Mouse (Mus musculus): ENCODE measurements at regions not wholly inside any gene's neighbourhood (a gene's known extent, or its start where the extent isn't known, plus 50 kb on each side); places are given as distances from the start of the nearest gene placed in this dataset.
"Not testable (repeated sequence)": the region's sequence is repeated elsewhere in the genome, so short reads cannot be mapped to it uniquely, and the experiment has no call there.

- Histone ChIP-seq H3K27me3 (ENCODE audit: control insufficient read depth, insufficient read depth, insufficient read length) (no peaks in the 10 kb centered on the region), H3K79me2 (ENCODE audit: control insufficient read depth, insufficient read depth) (no peaks in the 10 kb centered on the region), H3K4me3 (ENCODE audit: insufficient read depth, poor library complexity, severe bottlenecking) (no peak overlapping the region), H3K79me3 (ENCODE audit: low read depth) (no peaks in the 10 kb centered on the region), H3K36me3 (ENCODE audit: control insufficient read depth, insufficient read depth) (no peaks in the 10 kb centered on the region), H3ac (ENCODE audit: control insufficient read depth, insufficient read length, low read depth) (no peak overlapping the region)
- no peak for TF ChIP-seq MYOD1 (IDR thresholded peaks at IDR 0.05; ENCODE audit: control insufficient read depth, insufficient read length, low read depth)
Measured at GRCm38 (mm10) chr1:80969927-80970326, 106.8 kb upstream of the Nyap2 start.

- H3K36me3 ChIP-seq (ENCODE audit: control insufficient read depth, insufficient read depth) = no peaks in the 10 kb centered on the region
- H3K79me2 ChIP-seq (ENCODE audit: control insufficient read depth, insufficient read depth) = no peaks in the 10 kb centered on the region
- no peak overlapping the region for H3K4me3 ChIP-seq (ENCODE audit: insufficient read depth, poor library complexity, severe bottlenecking)
- no peaks in the 10 kb centered on the region for H3K79me3 ChIP-seq (ENCODE audit: low read depth)
- no peaks in the 10 kb centered on the region for H3K27me3 ChIP-seq (ENCODE audit: control insufficient read depth, insufficient read depth, insufficient read length)
- no peak overlapping the region for H3ac ChIP-seq (ENCODE audit: control insufficient read depth, insufficient read length, low read depth)
- TF ChIP-seq MAX (IDR thresholded peaks at IDR 0.05) (no peak), USF1 (IDR thresholded peaks at IDR 0.05; ENCODE audit: low read depth) (no peak), MYOD1 (IDR thresholded peaks at IDR 0.05; ENCODE audit: control insufficient read depth, insufficient read length, low read depth) (no peak), MYOG (IDR thresholded peaks at IDR 0.05; ENCODE audit: control insufficient read depth, extremely low read depth, insufficient read length) (no peak), FOSL1 (IDR thresholded peaks at IDR 0.05; ENCODE audit: insufficient read depth, low read length, poor library complexity, severe bottlenecking) (no peak), CEBPB (IDR thresholded peaks at IDR 0.05; ENCODE audit: low read depth) (no peak), CTCF (IDR thresholded peaks at IDR 0.05; ENCODE audit: control insufficient read depth, insufficient read depth, insufficient read length) (no peak)
Measured at GRCm38 (mm10) chr1:80969194-80969593, 107.6 kb upstream of the Nyap2 start.

- H3K79me3 ChIP-seq (ENCODE audit: low read depth) = no peaks in the 10 kb centered on the region
- H3K27me3 ChIP-seq (ENCODE audit: control insufficient read depth, insufficient read depth, insufficient read length) = no peaks in the 10 kb centered on the region
- no peak overlapping the region for H3K4me3 ChIP-seq (ENCODE audit: insufficient read depth, poor library complexity, severe bottlenecking)
- H3K36me3 ChIP-seq (ENCODE audit: control insufficient read depth, insufficient read depth) = no peaks in the 10 kb centered on the region
- H3ac ChIP-seq (ENCODE audit: control insufficient read depth, insufficient read length, low read depth) = no peak overlapping the region
- no peaks in the 10 kb centered on the region for H3K79me2 ChIP-seq (ENCODE audit: control insufficient read depth, insufficient read depth)
- TF ChIP-seq FOSL1 (IDR thresholded peaks at IDR 0.05; ENCODE audit: insufficient read depth, low read length, poor library complexity, severe bottlenecking) (no peak), MYOD1 (IDR thresholded peaks at IDR 0.05; ENCODE audit: control insufficient read depth, insufficient read length, low read depth) (no peak), USF1 (IDR thresholded peaks at IDR 0.05; ENCODE audit: low read depth) (no peak), MYOG (IDR thresholded peaks at IDR 0.05; ENCODE audit: control insufficient read depth, extremely low read depth, insufficient read length) (no peak), CEBPB (IDR thresholded peaks at IDR 0.05; ENCODE audit: low read depth) (no peak), CTCF (IDR thresholded peaks at IDR 0.05; ENCODE audit: control insufficient read depth, insufficient read depth, insufficient read length) (no peak), MAX (IDR thresholded peaks at IDR 0.05) (no peak)
Measured at GRCm38 (mm10) chr1:80965792-80966191, 111.0 kb upstream of the Nyap2 start.

DNA sequence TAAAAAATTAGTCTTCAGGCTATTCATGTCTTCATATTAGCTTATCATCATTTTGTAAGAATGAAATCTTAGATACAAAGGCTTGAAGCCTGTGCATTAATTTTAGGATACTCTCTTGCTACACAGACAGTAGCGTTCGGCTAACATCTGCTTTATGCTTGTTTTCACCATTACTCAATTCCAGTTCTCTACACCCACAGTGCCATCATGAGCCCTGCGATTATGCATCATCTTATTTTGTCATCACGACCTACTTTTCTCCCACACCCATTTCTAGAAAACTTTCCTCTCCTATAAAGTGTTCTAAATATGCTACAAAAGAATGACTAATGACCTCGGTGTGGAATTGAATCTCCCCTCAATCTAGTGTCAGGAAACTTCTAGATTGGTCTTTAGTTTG lies 112.4 kb upstream of the Nyap2 start:
- no peaks in the 10 kb centered on the region for H3K79me2 ChIP-seq (ENCODE audit: control insufficient read depth, insufficient read depth)
- no peaks in the 10 kb centered on the region for H3K36me3 ChIP-seq (ENCODE audit: control insufficient read depth, insufficient read depth)

GRCm38 (mm10) chr1:80963838-80964237 lies 112.9 kb upstream of the Nyap2 start:
- TF ChIP-seq CTCF (IDR thresholded peaks at IDR 0.05; ENCODE audit: control insufficient read depth, insufficient read depth, insufficient read length) (no peak), MYOD1 (IDR thresholded peaks at IDR 0.05; ENCODE audit: control insufficient read depth, insufficient read length, low read depth) (no peak), MAX (IDR thresholded peaks at IDR 0.05) (no peak), CEBPB (IDR thresholded peaks at IDR 0.05; ENCODE audit: low read depth) (no peak), USF1 (IDR thresholded peaks at IDR 0.05; ENCODE audit: low read depth) (no peak), FOSL1 (IDR thresholded peaks at IDR 0.05; ENCODE audit: insufficient read depth, low read length, poor library complexity, severe bottlenecking) (no peak)
- Histone ChIP-seq H3K79me2 (ENCODE audit: control insufficient read depth, insufficient read depth) (no peaks in the 10 kb centered on the region), H3K36me3 (ENCODE audit: control insufficient read depth, insufficient read depth) (no peaks in the 10 kb centered on the region), H3K27me3 (ENCODE audit: control insufficient read depth, insufficient read depth, insufficient read length) (no peaks in the 10 kb centered on the region), H3K79me3 (ENCODE audit: low read depth) (no peaks in the 10 kb centered on the region), H3ac (ENCODE audit: control insufficient read depth, insufficient read length, low read depth) (no peak overlapping the region), H3K4me3 (ENCODE audit: insufficient read depth, poor library complexity, severe bottlenecking) (no peak overlapping the region)

More for the DNA sequence above, 112.4 kb upstream of the Nyap2 start:
- no peak for TF ChIP-seq MYOD1 (IDR thresholded peaks at IDR 0.05; ENCODE audit: control insufficient read depth, insufficient read length, low read depth)
- TF ChIP-seq FOSL1 (IDR thresholded peaks at IDR 0.05; ENCODE audit: insufficient read depth, low read length, poor library complexity, severe bottlenecking) = no peak
- no peak for TF ChIP-seq CEBPB (IDR thresholded peaks at IDR 0.05; ENCODE audit: low read depth)
- TF ChIP-seq USF1 (IDR thresholded peaks at IDR 0.05; ENCODE audit: low read depth) = no peak
- TF ChIP-seq MAX (IDR thresholded peaks at IDR 0.05) = no peak
- TF ChIP-seq CTCF (IDR thresholded peaks at IDR 0.05; ENCODE audit: control insufficient read depth, insufficient read depth, insufficient read length) = no peak
- no peak for TF ChIP-seq MYOG (IDR thresholded peaks at IDR 0.05; ENCODE audit: control insufficient read depth, extremely low read depth, insufficient read length)
- no peaks in the 10 kb centered on the region for H3K27me3 ChIP-seq (ENCODE audit: control insufficient read depth, insufficient read depth, insufficient read length)
- H3K4me3 ChIP-seq (ENCODE audit: insufficient read depth, poor library complexity, severe bottlenecking) = no peak overlapping the region
- H3K79me3 ChIP-seq (ENCODE audit: low read depth) = no peaks in the 10 kb centered on the region
- no peak overlapping the region for H3ac ChIP-seq (ENCODE audit: control insufficient read depth, insufficient read length, low read depth)

GRCm38 (mm10) chr1:80950406-80950805 lies 126.3 kb upstream of the Nyap2 start:
- H3ac ChIP-seq (ENCODE audit: control insufficient read depth, insufficient read length, low read depth) = no peak overlapping the region
- H3K4me3 ChIP-seq (ENCODE audit: insufficient read depth, poor library complexity, severe bottlenecking) = no peak overlapping the region
- H3K79me2 ChIP-seq (ENCODE audit: control insufficient read depth, insufficient read depth) = no peaks in the 10 kb centered on the region
- TF ChIP-seq MYOG (IDR thresholded peaks at IDR 0.05; ENCODE audit: control insufficient read depth, extremely low read depth, insufficient read length) (no peak), MAX (IDR thresholded peaks at IDR 0.05) (no peak), FOSL1 (IDR thresholded peaks at IDR 0.05; ENCODE audit: insufficient read depth, low read length, poor library complexity, severe bottlenecking) (no peak), CEBPB (IDR thresholded peaks at IDR 0.05; ENCODE audit: low read depth) (no peak), MYOD1 (IDR thresholded peaks at IDR 0.05; ENCODE audit: control insufficient read depth, insufficient read length, low read depth) (no peak), CTCF (IDR thresholded peaks at IDR 0.05; ENCODE audit: control insufficient read depth, insufficient read depth, insufficient read length) (no peak), USF1 (IDR thresholded peaks at IDR 0.05; ENCODE audit: low read depth) (no peak)
- H3K27me3 ChIP-seq (ENCODE audit: control insufficient read depth, insufficient read depth, insufficient read length) = no peaks in the 10 kb centered on the region
- H3K79me3 ChIP-seq (ENCODE audit: low read depth) = no peaks in the 10 kb centered on the region
- H3K36me3 ChIP-seq (ENCODE audit: control insufficient read depth, insufficient read depth) = no peaks in the 10 kb centered on the region

DNA sequence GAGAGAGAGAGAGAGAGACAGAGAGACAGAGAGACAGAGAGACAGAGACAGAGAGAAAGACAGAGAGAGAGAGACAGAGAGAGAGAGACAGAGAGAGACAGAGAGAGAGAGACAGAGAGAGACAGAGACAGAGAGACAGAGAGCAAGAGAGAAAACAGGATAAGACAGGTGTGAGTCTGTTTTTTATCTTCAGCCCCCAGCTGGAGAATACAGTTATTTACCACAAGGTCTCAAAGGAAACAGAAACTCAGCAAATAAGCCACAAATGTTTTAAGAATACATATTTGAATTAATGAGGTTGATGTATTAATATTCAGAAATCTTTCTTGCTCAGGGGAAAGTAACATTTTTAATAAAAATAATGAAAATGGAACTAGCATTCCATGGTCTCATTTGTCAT lies 130.7 kb upstream of the Nyap2 start:
- H3K36me3 ChIP-seq (ENCODE audit: control insufficient read depth, insufficient read depth); H3K79me3 ChIP-seq (ENCODE audit: low read depth); H3K27me3 ChIP-seq (ENCODE audit: control insufficient read depth, insufficient read depth, insufficient read length); H3K79me2 ChIP-seq (ENCODE audit: control insufficient read depth, insufficient read depth); H3ac ChIP-seq (ENCODE audit: control insufficient read depth, insufficient read length, low read depth); H3K4me3 ChIP-seq (ENCODE audit: insufficient read depth, poor library complexity, severe bottlenecking): not testable (repeated sequence)
